Mouse (Mus musculus): ENCODE measurements around the gene Fxyd1. TPM values are rescaled to one million over a fixed set of nuclear protein-coding genes. Genes with fewer than 3 reads are reported as not detected.
A peak's percentile ranks its signal among the peaks of the same experiment; 100 is the strongest.

Gene Fxyd1
- total RNA-seq, 2 experiments from 2014 or later = not detected

- no peak for ATAC-seq (ENCODE audit: poor library complexity, severe bottlenecking)
These were observed 3.0 kb downstream of the Fxyd1 start for GRCm38 (mm10) chr7:31053882-31054447.

GRCm38 (mm10) chr7:31052636-31053434 is 4.2 kb downstream of the Fxyd1 start:
- ATAC-seq (ENCODE audit: poor library complexity, severe bottlenecking) = peak; percentile 38; the same call in 1 of the 2 replicates

GRCm38 (mm10) chr7:31052251-31052635 is 4.8 kb downstream of the Fxyd1 start:
- ATAC-seq (ENCODE audit: poor library complexity, severe bottlenecking) = no peak

GRCm38 (mm10) chr7:31051321-31052021 is 5.5 kb downstream of the Fxyd1 start, which contains the start of gene Fxyd7:
Gene Fxyd7, minus strand, starts transcription at chr7:31051467.
- no peak for ATAC-seq (ENCODE audit: poor library complexity, severe bottlenecking)

- no peak for ATAC-seq (ENCODE audit: poor library complexity, severe bottlenecking)
These were observed 6.1 kb downstream of the Fxyd1 start for GRCm38 (mm10) chr7:31050921-31051320.

- ATAC-seq (ENCODE audit: poor library complexity, severe bottlenecking) = no peak
These were observed 6.5 kb downstream of the Fxyd1 start for GRCm38 (mm10) chr7:31050487-31050886.

GRCm38 (mm10) chr7:31049846-31050281 is 7.1 kb downstream of the Fxyd1 start:
- ATAC-seq (ENCODE audit: poor library complexity, severe bottlenecking) = no peak

GRCm38 (mm10) chr7:31049135-31049845 is 7.7 kb downstream of the Fxyd1 start:
- ATAC-seq (ENCODE audit: poor library complexity, severe bottlenecking) = no peak

- ATAC-seq (ENCODE audit: poor library complexity, severe bottlenecking) = no peak
These were observed 14.5 kb downstream of the Fxyd1 start, which contains the start of gene Fxyd5 for GRCm38 (mm10) chr7:31042431-31042910. Gene Fxyd5, minus strand, starts transcription at chr7:31042481.

- peak; percentile 87 for ATAC-seq (ENCODE audit: poor library complexity, severe bottlenecking)
These were observed 15.2 kb downstream of the Fxyd1 start for GRCm38 (mm10) chr7:31041662-31042315.

- ATAC-seq (ENCODE audit: poor library complexity, severe bottlenecking) = peak; percentile 4; the same call in 1 of the 2 replicates
These were observed 16.0 kb downstream of the Fxyd1 start for GRCm38 (mm10) chr7:31041023-31041407.

GRCm38 (mm10) chr7:31040281-31041022 is 16.5 kb downstream of the Fxyd1 start:
- no peak for ATAC-seq (ENCODE audit: poor library complexity, severe bottlenecking)

GRCm38 (mm10) chr7:31039011-31039410 is 18.0 kb downstream of the Fxyd1 start:
- ATAC-seq (ENCODE audit: poor library complexity, severe bottlenecking) = no peak

GRCm38 (mm10) chr7:31037675-31038074 is 19.3 kb downstream of the Fxyd1 start:
- ATAC-seq (ENCODE audit: poor library complexity, severe bottlenecking) = no peak

GRCm38 (mm10) chr7:31036917-31037316 is 20.1 kb downstream of the Fxyd1 start:
- peak; percentile 20 for ATAC-seq (ENCODE audit: poor library complexity, severe bottlenecking)

- ATAC-seq (ENCODE audit: poor library complexity, severe bottlenecking) = no peak
These were observed 21.7 kb downstream of the Fxyd1 start for GRCm38 (mm10) chr7:31035291-31035690.

GRCm38 (mm10) chr7:31034789-31035188 is 22.2 kb downstream of the Fxyd1 start:
- ATAC-seq (ENCODE audit: poor library complexity, severe bottlenecking) = no peak

GRCm38 (mm10) chr7:31033409-31034165 is 23.4 kb downstream of the Fxyd1 start:
- peak; percentile 71 for ATAC-seq (ENCODE audit: poor library complexity, severe bottlenecking)

- ATAC-seq (ENCODE audit: poor library complexity, severe bottlenecking) = peak; percentile 68
These were observed 25.3 kb downstream of the Fxyd1 start for GRCm38 (mm10) chr7:31031731-31032130.
